Mouse (Mus musculus): ENCODE measurements around the gene Mt3.
"Not testable (repeated sequence)": the region's sequence is repeated elsewhere in the genome, so short reads cannot be mapped to it uniquely, and the experiment has no call there.

DNA sequence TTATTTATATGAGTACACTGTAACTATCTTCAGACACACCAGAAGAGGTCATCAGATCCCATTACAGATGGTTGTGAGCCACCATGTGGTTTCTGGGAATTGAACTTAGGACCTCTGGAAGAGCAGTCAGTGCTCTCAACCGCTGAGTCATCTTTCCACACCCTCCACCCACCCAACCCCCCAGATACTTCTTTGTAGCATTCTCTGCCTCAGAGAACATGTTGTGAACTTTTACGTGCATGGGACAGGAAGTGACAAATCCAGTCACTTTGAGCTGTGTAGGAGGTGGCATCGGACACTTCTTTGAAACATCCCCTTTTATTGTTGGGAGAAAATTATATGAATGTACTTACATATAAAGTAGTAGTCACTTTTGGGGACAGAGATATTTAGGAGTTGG, 17.8 kb upstream of the Mt3 start:
- not testable (repeated sequence) for TF ChIP-seq POLR2A (IDR thresholded peaks at IDR 0.05; ENCODE audit: borderline replicate concordance, extremely low read depth, insufficient read depth, insufficient read length, poor library complexity, severe bottlenecking); CTCF (IDR thresholded peaks at IDR 0.05; ENCODE audit: borderline replicate concordance, extremely low read depth, insufficient read depth, insufficient read length)

All from brain, embryonic 14.5 days (tissue).